Mouse (Mus musculus) heart, adult 2 months (tissue): ENCODE results near the gene Ascl2. TPM values are rescaled to one million over a fixed set of nuclear protein-coding genes. Genes with fewer than 3 reads are reported as not detected.

Experiments
- DNase-seq, 2 experiments: peaks; one replicate each; pipeline ENCODE4 v3.0.0; 2021
- H3K27ac ChIP-seq: fragments of 200-600 bp; 2 replicates; pipeline ENCODE4 v1.8.1; 2022
- H3K27me3 ChIP-seq: fragments of 200-500 bp; 2 replicates; pipeline ENCODE4 v1.6.1; 2012; ENCODE audit warnings: mild to moderate bottlenecking, low read length, inconsistent platforms, mixed read lengths; ENCODE audit not compliant: control insufficient read depth, insufficient read depth
- H3K36me3 ChIP-seq: fragments of 200-500 bp; 2 replicates; pipeline ENCODE4 v1.6.1; 2012; ENCODE audit warnings: low read length, inconsistent platforms; ENCODE audit not compliant: control insufficient read depth, insufficient read depth
- H3K4me1 ChIP-seq: fragments of 200-500 bp; 2 replicates; pipeline ENCODE4 v1.6.1; 2011; ENCODE audit warnings: low read length; ENCODE audit not compliant: control insufficient read depth, insufficient read depth
- H3K4me3 ChIP-seq: fragments of 200-600 bp; 2 replicates; pipeline ENCODE4 v1.8.1; 2022
- H3K79me2 ChIP-seq: fragments of 200-500 bp; replicated peaks from 2 replicates; pipeline ENCODE4 v1.6.1; 2012; ENCODE audit warnings: mild to moderate bottlenecking, inconsistent platforms, low read length, moderate library complexity, mixed read lengths; ENCODE audit not compliant: control insufficient read depth, insufficient read depth
- H3K9ac ChIP-seq: fragments of 200-500 bp; 2 replicates; pipeline ENCODE4 v1.6.1; 2012; ENCODE audit warnings: low read depth, mild to moderate bottlenecking, control low read depth, inconsistent platforms, low read length, mixed read lengths
- CTCF ChIP-seq: fragments of 200-600 bp; IDR thresholded peaks from 2 replicates; pipeline ENCODE4 v1.8.1; 2022; ENCODE audit warnings: antibody characterized with exemption, mild to moderate bottlenecking, moderate library complexity
- EP300 ChIP-seq: fragments of 200-500 bp; IDR thresholded peaks from 2 replicates; pipeline ENCODE4 v1.6.1; 2011; ENCODE audit warnings: low read depth, low read length, control low read depth; ENCODE audit not compliant: insufficient read depth
- POLR2A ChIP-seq: fragments of 200-500 bp; IDR thresholded peaks from 2 replicates; pipeline ENCODE4 v1.6.1; 2011; ENCODE audit warnings: mild to moderate bottlenecking, low read depth, low read length, control low read depth; ENCODE audit not compliant: insufficient read depth
- WGBS: fragments of 180-500 bp; shearing (Covaris S2); methylation state at CpG from one replicate; pipeline ENCODE4 v1.1.7; 2018; 5-methylcytosine and 5-hydroxymethylcytosine counted together
- intact Hi-C: fragments of 180-260 bp; cut with DNase I; formaldehyde crosslinking; loops from one replicate; pipeline ENCODE4 v1.15.1; 2025
- polyA plus RNA-seq: library from polyadenylated mRNA; depleted of rRNA; stranded (reverse); fragments of >200 nt; gene quantifications from 2 replicates; pipeline ENCODE4 v1.2.3, GENCODE M21; 2012
- total RNA-seq, 2 experiments: library from RNA; stranded (reverse); gene quantifications; 2 replicates each; pipeline ENCODE4 v1.2.3; 2021

Ascl2 gene
- total and polyA plus RNA-seq, 3 experiments, result 0.08 TPM; not detected in 2

- no peaks in the 10 kb centered on the region for H3K36me3 ChIP-seq
- TF ChIP-seq POLR2A (peak; percentile 44; the same call in 1 of the 2 replicates), EP300 (peak; percentile 78; the same call in 1 of the 2 replicates), CTCF (peak; percentile 1; the same call in 1 of the 2 replicates)
- H3K9ac ChIP-seq, result peak overlapping the region; percentile 19
- no peaks in the 10 kb centered on the region for H3K79me2 ChIP-seq
- intact Hi-C loops, result loop anchor here (1.0 to 5.0 kb wide), 7 partner anchors 34 to 459 kb away; partner anchors contain the start of gene Tssc4
- H3K4me1 ChIP-seq, result peaks cover 13% of the 10 kb centered on the region
- peak overlapping the region; percentile 85 for H3K27ac ChIP-seq
- DNase-seq, result peak in 1 of 2 experiments; percentile 81
- 16% methylated on average over 8 of the region's 8 CpGs for WGBS
- no peaks in the 10 kb centered on the region for H3K27me3 ChIP-seq
- peak overlapping the region; percentile 40 for H3K4me3 ChIP-seq
These were observed 39.4 kb upstream of the Ascl2 start for GRCm38 (mm10) chr7:143008370-143008926.

- peak overlapping the region; percentile 40; the same call in 1 of the 2 replicates for H3K4me3 ChIP-seq
- peaks cover 10% of the 10 kb centered on the region for H3K4me1 ChIP-seq
- intact Hi-C loops, result loop anchor here (1.0 to 5.0 kb wide), 7 partner anchors 35 to 460 kb away; partner anchors contain the start of gene Tssc4
- H3K27ac ChIP-seq, result peak overlapping the region; percentile 85
- TF ChIP-seq CTCF, result peak; percentile 85
- TF ChIP-seq POLR2A, result no peak
- peak; percentile 93 for TF ChIP-seq EP300
- peak; percentile 91 to 96 for DNase-seq
- H3K79me2 ChIP-seq, result no peaks in the 10 kb centered on the region
- no peak overlapping the region; the same call in 1 of the 2 replicates for H3K9ac ChIP-seq
- H3K36me3 ChIP-seq, result no peaks in the 10 kb centered on the region
- H3K27me3 ChIP-seq, result no peaks in the 10 kb centered on the region
- 31% methylated on average over 17 of the region's 17 CpGs for WGBS
These were observed 38.7 kb upstream of the Ascl2 start for GRCm38 (mm10) chr7:143007599-143008369.

- 86% methylated on average over 8 of the region's 8 CpGs for WGBS
- Histone ChIP-seq H3K4me1 (peaks cover 10% of the 10 kb centered on the region), H3K27me3 (no peaks in the 10 kb centered on the region), H3K36me3 (no peaks in the 10 kb centered on the region), H3K79me2 (no peaks in the 10 kb centered on the region), H3K9ac (no peak overlapping the region), H3K4me3 (no peak overlapping the region), H3K27ac (no peak overlapping the region)
- intact Hi-C loops, result loop anchor here (5.0 kb wide), 3 partner anchors 115 to 460 kb away; no protein-coding TSS in a partner anchor
- TF ChIP-seq POLR2A (no peak), EP300 (no peak), CTCF (no peak)
- no peak for DNase-seq
These were observed 37.9 kb upstream of the Ascl2 start for GRCm38 (mm10) chr7:143006756-143007598.

GRCm38 (mm10) chr7:143006097-143006755 is 37.2 kb upstream of the Ascl2 start:
- WGBS, result 93% methylated on average over 2 of the region's 2 CpGs
- intact Hi-C loops, result loop anchor here (5.0 kb wide), 3 partner anchors 114 to 461 kb away; no protein-coding TSS in a partner anchor
- Histone ChIP-seq H3K79me2 (no peaks in the 10 kb centered on the region), H3K36me3 (no peaks in the 10 kb centered on the region), H3K4me3 (no peak overlapping the region), H3K27me3 (no peaks in the 10 kb centered on the region), H3K9ac (no peak overlapping the region), H3K4me1 (peaks cover 10% of the 10 kb centered on the region), H3K27ac (no peak overlapping the region)
- DNase-seq, result peak in 1 of 2 experiments; percentile 14
- TF ChIP-seq CTCF, result no peak
- no peak for TF ChIP-seq POLR2A
- no peak for TF ChIP-seq EP300
